Mouse (Mus musculus) olfactory bulb, adult 2 months (tissue): ENCODE data around the gene Nphs2.

ENCODE experiments used
- CTCF ChIP-seq: fragments of 200-500 bp; IDR thresholded peaks from 2 replicates; pipeline ENCODE4 v1.5.1; 2012; ENCODE audit warnings: low read depth, mild to moderate bottlenecking, low read length, moderate library complexity; ENCODE audit not compliant: insufficient read depth
- POLR2A ChIP-seq: fragments of 200-500 bp; IDR thresholded peaks from 2 replicates; pipeline ENCODE4 v1.6.1; 2012; ENCODE audit warnings: mild to moderate bottlenecking, low read depth, low read length, moderate library complexity; ENCODE audit not compliant: insufficient read depth

DNA sequence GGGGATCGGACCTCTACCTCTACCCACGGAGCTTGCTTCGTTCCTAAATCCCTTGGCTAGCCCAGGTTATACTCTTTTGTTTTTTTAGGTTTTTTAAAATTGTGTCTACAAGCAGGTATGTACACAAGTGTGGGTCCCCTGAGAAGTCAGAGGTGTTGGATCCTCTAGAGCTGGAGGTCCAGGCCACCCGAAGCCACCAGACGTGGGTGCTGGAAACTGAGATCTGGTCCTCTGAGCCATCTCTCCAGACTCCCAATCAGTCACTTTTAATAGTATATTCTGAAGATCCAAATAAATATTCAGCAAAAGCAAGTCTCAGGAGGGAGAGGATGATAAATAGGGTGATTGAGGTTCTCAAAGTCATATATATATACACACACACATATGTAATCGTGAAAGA is 20.5 kb upstream of the Nphs2 start:
- no peak for TF ChIP-seq CTCF
- TF ChIP-seq POLR2A: no peak
